Comparison of ENCODE assay signal across 16 mouse cellular contexts in genomic region chr6:136855183-136855582, GRCm38 (mm10). TPM values are rescaled to one million over a fixed set of nuclear protein-coding genes. Genes with fewer than 3 reads are reported as not detected.
DNase-seq lines count a peak whose midpoint lies in the region; ATAC-seq and TF ChIP-seq lines count a peak whose summit lies in the region.
"Had no signal": no experiment of that assay in that cellular context is flagged by ENCODE, and none has a peak within 500 bp of the region (broad histone marks: within the 10 kb centered on the region; RNA-seq: fewer than 3 reads in every experiment).

No protein-coding gene starts in this region.

- H3K27ac ChIP-seq in heart, embryonic 13.5 days (replicated peaks): peak overlapping the region; percentile 97
- H3K27ac ChIP-seq in lung, embryonic 15.5 days: peak overlapping the region; percentile 88; the same call in 1 of the 2 replicates
- H3K27ac ChIP-seq in MEL (ENCODE audit: control insufficient read depth, low read depth, low read length): no peak overlapping the region
- H3K27ac ChIP-seq in liver, embryonic 16.5 days (ENCODE audit: low read length): peak overlapping the region; percentile 95
- H3K27ac ChIP-seq: hindbrain, postnatal 0 days had no signal

- TF ChIP-seq EP300 in MEL (IDR thresholded peaks at IDR 0.05; ENCODE audit: low read depth in 1 of 2, low read length in 2 of 2): peak in 1 of 2 experiments; percentile 42; a peak in 2 of 4 replicates

- no peak for TF ChIP-seq CTCF in lung, adult 2 months (IDR thresholded peaks at IDR 0.05; ENCODE audit: insufficient read depth, low read length)
- TF ChIP-seq CTCF in MEL (IDR thresholded peaks at IDR 0.05 in 2 of 3, conservative IDR thresholded peaks at IDR 0.05 in 1 of 3; ENCODE audit: control insufficient read depth in 1 of 3, insufficient read depth in 1 of 3, low read depth in 2 of 3, low read length in 3 of 3, poor library complexity in 1 of 3, severe bottlenecking in 1 of 3): no peak

- no peaks in the 10 kb centered on the region for H3K9me3 ChIP-seq in heart, embryonic 13.5 days
- no peaks in the 10 kb centered on the region for H3K9me3 ChIP-seq in lung, embryonic 15.5 days
- no peaks in the 10 kb centered on the region for H3K9me3 ChIP-seq in MEL (replicated peaks; ENCODE audit: insufficient read depth, low read length)
- H3K9me3 ChIP-seq in liver, embryonic 16.5 days (replicated peaks; ENCODE audit: control insufficient read depth, low read length): no peaks in the 10 kb centered on the region
- H3K9me3 ChIP-seq: embryonic facial prominence, embryonic 12.5 days had no signal

- peaks cover 9% of the 10 kb centered on the region; the same call in 1 of the 2 replicates for H3K36me3 ChIP-seq in heart, embryonic 13.5 days
- no peaks in the 10 kb centered on the region for H3K36me3 ChIP-seq in lung, embryonic 15.5 days
- H3K36me3 ChIP-seq in MEL (ENCODE audit: control insufficient read depth in 1 of 2, insufficient read depth in 2 of 2, low read length in 2 of 2): peaks cover 0 to 9% of the 10 kb centered on the region in 2 experiments; a peak in 2 of 4 replicates
- H3K36me3 ChIP-seq in liver, embryonic 16.5 days (ENCODE audit: control insufficient read depth, insufficient read depth): peaks cover 30% of the 10 kb centered on the region
- H3K36me3 ChIP-seq: embryonic facial prominence, embryonic 12.5 days had no signal

- H3K9ac ChIP-seq in heart, embryonic 13.5 days: peak overlapping the region; percentile 78; the same call in 1 of the 2 replicates
- no peak overlapping the region for H3K9ac ChIP-seq in lung, embryonic 15.5 days
- no peak overlapping the region for H3K9ac ChIP-seq in MEL (ENCODE audit: control insufficient read depth, low read depth, low read length, poor library complexity, severe bottlenecking)
- H3K9ac ChIP-seq in liver, embryonic 16.5 days (ENCODE audit: low read depth, low read length): peak overlapping the region; percentile 92
- H3K9ac ChIP-seq: embryonic facial prominence, embryonic 12.5 days had no signal

- no peaks in the 10 kb centered on the region for H3K27me3 ChIP-seq in heart, embryonic 13.5 days (replicated peaks)
- no peaks in the 10 kb centered on the region for H3K27me3 ChIP-seq in lung, embryonic 15.5 days
- H3K27me3 ChIP-seq in MEL (ENCODE audit: control insufficient read depth in 1 of 2, insufficient read depth in 2 of 2, low read length in 2 of 2): no peaks in the 10 kb centered on the region
- H3K27me3 ChIP-seq in liver, embryonic 16.5 days (ENCODE audit: control insufficient read depth, insufficient read depth, low read depth, low read length): no peaks in the 10 kb centered on the region
- H3K27me3 ChIP-seq: embryonic facial prominence, embryonic 12.5 days had no signal

- peaks cover 83% of the 10 kb centered on the region for H3K4me1 ChIP-seq in heart, embryonic 13.5 days
- peaks cover 40% of the 10 kb centered on the region for H3K4me1 ChIP-seq in lung, embryonic 15.5 days
- peaks cover 8% of the 10 kb centered on the region for H3K4me1 ChIP-seq in lung, adult 2 months (ENCODE audit: control insufficient read depth, insufficient read depth, low read length)
- H3K4me1 ChIP-seq in MEL (ENCODE audit: control insufficient read depth in 1 of 2, insufficient read depth in 2 of 2, low read length in 2 of 2): peaks cover 0 to 22% of the 10 kb centered on the region in 2 experiments; a peak in 3 of 4 replicates
- H3K4me1 ChIP-seq in liver, embryonic 16.5 days (ENCODE audit: control insufficient read depth, low read depth, low read length): peaks cover 47% of the 10 kb centered on the region

- peak overlapping the region; percentile 48 for H3K4me3 ChIP-seq in heart, embryonic 13.5 days
- H3K4me3 ChIP-seq in lung, embryonic 15.5 days: no peak overlapping the region
- no peak overlapping the region for H3K4me3 ChIP-seq in lung, adult 2 months (replicated peaks; ENCODE audit: extremely low read depth, low read depth, low read length)
- no peak overlapping the region for H3K4me3 ChIP-seq in MEL (ENCODE audit: control insufficient read depth in 1 of 2, insufficient read depth in 1 of 2, low read depth in 2 of 2, low read length in 2 of 2)
- peak overlapping the region; percentile 83 for H3K4me3 ChIP-seq in liver, embryonic 16.5 days (ENCODE audit: low read depth, low read length)
- H3K4me3 ChIP-seq: embryonic facial prominence, embryonic 12.5 days had no signal

- no peaks in the 10 kb centered on the region for H3K79me2 ChIP-seq in MEL (ENCODE audit: control insufficient read depth, insufficient read depth, low read length, poor library complexity)

- intact Hi-C loops in heart, postnatal 10 days (cut with DNase I): no loop called here

- WGBS in heart, embryonic 13.5 days: 66% methylated on average over 2 of the region's 2 CpGs
- WGBS in lung, embryonic 15.5 days: 76% methylated on average over 2 of the region's 2 CpGs
- WGBS in lung, adult 2 months: 58% methylated on average over 2 of the region's 2 CpGs
- 20% methylated on average over 2 of the region's 2 CpGs for WGBS in liver, embryonic 16.5 days (ENCODE audit: insufficient replicate concordance)

- no peak for TF ChIP-seq RAD21 in MEL (IDR thresholded peaks at IDR 0.05; ENCODE audit: low read depth, low read length)

- no peak for DNase-seq in heart, postnatal 10 days
- DNase-seq in lung, adult 2 months: no peak
- peak; percentile 64 for DNase-seq in MEL (ENCODE audit: low read depth, low spot score)
- DNase-seq in embryo, embryonic 10.5 days (ENCODE audit: low spot score): no peak
- DNase-seq in spleen, postnatal 4 days (ENCODE audit: low spot score in 2 of 2): no peak
- DNase-seq: cerebellum, postnatal 14 days; kidney, postnatal 10 days; right cerebral cortex, postnatal 25 days had no signal

- no peak for TF ChIP-seq POLR2A in lung, adult 2 months (IDR thresholded peaks at IDR 0.05; ENCODE audit: borderline replicate concordance, extremely low read depth, low read depth, low read length)
- no peak for TF ChIP-seq POLR2A in MEL (IDR thresholded peaks at IDR 0.05; ENCODE audit: control insufficient read depth in 1 of 2, insufficient read depth in 1 of 2, low read depth in 1 of 2, low read length in 2 of 2, poor library complexity in 1 of 2)

- H3K4me2 ChIP-seq in heart, embryonic 13.5 days: peak overlapping the region; percentile 73
- H3K4me2 ChIP-seq in lung, embryonic 15.5 days: no peak overlapping the region
- peak overlapping the region; percentile 74 for H3K4me2 ChIP-seq in liver, embryonic 16.5 days (ENCODE audit: low read depth, low read length)
- H3K4me2 ChIP-seq: embryonic facial prominence, embryonic 12.5 days; midbrain, embryonic 11.5 days had no signal

- no peak for ATAC-seq in heart, embryonic 13.5 days (ENCODE audit: extremely low read depth, insufficient number of reproducible peaks, low FRiP score, low TSS enrichment)
- no peak for ATAC-seq in lung, embryonic 15.5 days (ENCODE audit: borderline replicate concordance, extremely low read depth, low FRiP score, low TSS enrichment)
- ATAC-seq in liver, embryonic 16.5 days (ENCODE audit: low read depth): no peak
- ATAC-seq: hindbrain, postnatal 0 days had no signal

RNA-seq across cellular contexts. Expression of gene Art4, which starts 2.4 kb away (rescaled TPM):
- polyA plus RNA-seq in heart, embryonic 13.5 days (2015; fragmentation: Nextera tagmentation; extraction: Ambion mirVana): 13.3 and 15.6 TPM in 2 replicates
- 10 to 100 TPM; 11.9 to 13.2 TPM for total RNA-seq in heart, postnatal 10 days (2021)
- polyA plus RNA-seq in lung, embryonic 15.5 days (2015; fragmentation: Nextera tagmentation; extraction: Ambion mirVana): 6.6 and 7.1 TPM in 2 replicates
- polyA plus RNA-seq in lung, adult 2 months (2012; rRNA removed): 10.3 TPM in 2 replicates
- total RNA-seq in MEL (2012; rRNA removed): 0.13 and 0.50 TPM in 2 replicates
- polyA plus RNA-seq in MEL (2012; ENCODE audit: insufficient read depth in 1 of 2, insufficient read length in 2 of 2, low read depth in 1 of 2, low replicate concordance in 2 of 2, missing spikeins in 1 of 2): under 1 TPM in 1 of 2 experiments, not detected in 1; 0.60 TPM
- polyA plus RNA-seq in liver, embryonic 16.5 days (2015; fragmentation: Nextera tagmentation; extraction: Ambion mirVana): 28.1 and 28.3 TPM in 2 replicates
- polyA plus RNA-seq: C2C12 had no signal

RNA-seq across cellular contexts. Expression of gene Smco3, which starts 19.9 kb away (rescaled TPM):
- 0.20 TPM in 1 of 2 replicates, not detected in the other for polyA plus RNA-seq in heart, embryonic 13.5 days (2015; fragmentation: Nextera tagmentation; extraction: Ambion mirVana)
- total RNA-seq in heart, postnatal 10 days (2021): under 1 TPM; 0.17 TPM
- polyA plus RNA-seq in lung, embryonic 15.5 days (2015; fragmentation: Nextera tagmentation; extraction: Ambion mirVana): 2.5 and 2.9 TPM in 2 replicates
- 0.05 TPM in 1 of 2 replicates, not detected in the other for polyA plus RNA-seq in lung, adult 2 months (2012; rRNA removed)
- not detected in 2 replicates for total RNA-seq in MEL (2012; rRNA removed)
- not detected for polyA plus RNA-seq in MEL (2012; ENCODE audit: insufficient read depth in 1 of 2, insufficient read length in 2 of 2, low read depth in 1 of 2, low replicate concordance in 2 of 2, missing spikeins in 1 of 2)
- not detected in 2 replicates for polyA plus RNA-seq in liver, embryonic 16.5 days (2015; fragmentation: Nextera tagmentation; extraction: Ambion mirVana)
- polyA plus RNA-seq: forebrain, embryonic 11.5 days had no signal

RNA-seq across cellular contexts. Expression of gene Mgp, which starts 20.4 kb away (rescaled TPM):
- polyA plus RNA-seq in heart, embryonic 13.5 days (2015; fragmentation: Nextera tagmentation; extraction: Ambion mirVana): 290 and 310 TPM in 2 replicates
- total RNA-seq in heart, postnatal 10 days (2021): 100 to 1,000 TPM; 312 to 380 TPM
- polyA plus RNA-seq in lung, embryonic 15.5 days (2015; fragmentation: Nextera tagmentation; extraction: Ambion mirVana): 918 and 931 TPM in 2 replicates
- 3,073 and 5,313 TPM in 2 replicates for polyA plus RNA-seq in lung, adult 2 months (2012; rRNA removed)
- not detected in 2 replicates for total RNA-seq in MEL (2012; rRNA removed)
- not detected for polyA plus RNA-seq in MEL (2012; ENCODE audit: insufficient read depth in 1 of 2, insufficient read length in 2 of 2, low read depth in 1 of 2, low replicate concordance in 2 of 2, missing spikeins in 1 of 2)
- polyA plus RNA-seq in liver, embryonic 16.5 days (2015; fragmentation: Nextera tagmentation; extraction: Ambion mirVana): 3.3 and 4.8 TPM in 2 replicates

RNA-seq across cellular contexts. Expression of gene Wbp11, which starts 27.1 kb away (rescaled TPM):
- 70.6 and 71.1 TPM in 2 replicates for polyA plus RNA-seq in heart, embryonic 13.5 days (2015; fragmentation: Nextera tagmentation; extraction: Ambion mirVana)
- 10 to 100 TPM; 79.6 to 85.0 TPM for total RNA-seq in heart, postnatal 10 days (2021)
- 97.8 and 101 TPM in 2 replicates for polyA plus RNA-seq in lung, embryonic 15.5 days (2015; fragmentation: Nextera tagmentation; extraction: Ambion mirVana)
- polyA plus RNA-seq in lung, adult 2 months (2012; rRNA removed): 31.3 and 32.2 TPM in 2 replicates
- total RNA-seq in MEL (2012; rRNA removed): 43.5 and 58.0 TPM in 2 replicates
- 100 to 1,000 TPM; 294 to 411 TPM for polyA plus RNA-seq in MEL (2012; ENCODE audit: insufficient read depth in 1 of 2, insufficient read length in 2 of 2, low read depth in 1 of 2, low replicate concordance in 2 of 2, missing spikeins in 1 of 2)
- polyA plus RNA-seq in liver, embryonic 16.5 days (2015; fragmentation: Nextera tagmentation; extraction: Ambion mirVana): 46.1 and 47.3 TPM in 2 replicates

RNA-seq across cellular contexts. Expression of gene BC049715, which starts 27.8 kb away (rescaled TPM):
- polyA plus RNA-seq in heart, embryonic 13.5 days (2015; fragmentation: Nextera tagmentation; extraction: Ambion mirVana): 1.2 and 1.9 TPM in 2 replicates
- total RNA-seq in heart, postnatal 10 days (2021): 1 to 10 TPM; 1.0 to 1.8 TPM
- 2.0 and 2.1 TPM in 2 replicates for polyA plus RNA-seq in lung, embryonic 15.5 days (2015; fragmentation: Nextera tagmentation; extraction: Ambion mirVana)
- polyA plus RNA-seq in lung, adult 2 months (2012; rRNA removed): 0.57 and 1.0 TPM in 2 replicates
- 0.26 and 0.27 TPM in 2 replicates for total RNA-seq in MEL (2012; rRNA removed)
- polyA plus RNA-seq in MEL (2012; ENCODE audit: insufficient read depth in 1 of 2, insufficient read length in 2 of 2, low read depth in 1 of 2, low replicate concordance in 2 of 2, missing spikeins in 1 of 2): 1 to 10 TPM in 1 of 2 experiments, not detected in 1; 1.2 TPM
- polyA plus RNA-seq in liver, embryonic 16.5 days (2015; fragmentation: Nextera tagmentation; extraction: Ambion mirVana): 0.59 and 0.98 TPM in 2 replicates

Comparison
In these comparisons a context has a peak if more than half of its experiments do, and no peak if none do; other contexts are left out.
1. H3K4me3 ChIP-seq: peak in heart, embryonic 13.5 days (single experiment) and liver, embryonic 16.5 days (single experiment); none in lung, embryonic 15.5 days (single experiment), lung, adult 2 months (single experiment) and MEL (0 of 2).
2. H3K9ac ChIP-seq: peak in heart, embryonic 13.5 days (single experiment) and liver, embryonic 16.5 days (single experiment); none in lung, embryonic 15.5 days (single experiment) and MEL (single experiment).
3. RNA of gene Mgp, which starts 20.4 kb away (polyA plus RNA-seq): 3,073 to 5,313 TPM in lung, adult 2 months, 918 to 931 TPM in lung, embryonic 15.5 days and 290 to 310 TPM in heart, embryonic 13.5 days; 3.3 to 4.8 TPM in liver, embryonic 16.5 days and not detected in MEL; every median in the first group is over 10 times any median in the second.